Mouse (Mus musculus): Measurements from ENCODE around the gene Pkdcc. TPM values are rescaled to one million over a fixed set of nuclear protein-coding genes. Genes with fewer than 3 reads are reported as not detected.

Pkdcc gene
- polyA plus RNA-seq, 1 experiment from 2014 or later, result 13.5 TPM

Other genes starting within 250 kb of the Pkdcc start
- 27.6 and 32.4 TPM in 2 replicates for gene Eml4, start 135.6 kb downstream of the Pkdcc start, polyA plus RNA-seq (2016; fragmentation: Nextera tagmentation; extraction: Ambion mirVana)

All from heart, embryonic 12.5 days (tissue).